Mouse (Mus musculus): ENCODE data around the gene Impdh1. TPM values are rescaled to one million over a fixed set of nuclear protein-coding genes. Genes with fewer than 3 reads are reported as not detected.

Gene Impdh1
- total RNA-seq, 2 experiments from 2014 or later: 63.5 to 69.7 TPM

- intact Hi-C loops (cut with DNase I): no loop called here
- DNase-seq (ENCODE audit: low spot score in 2 of 2): no peak
Observed at GRCm38 (mm10) chr6:29214776-29215175, 1.4 kb downstream of the Impdh1 start.

GRCm38 (mm10) chr6:29214245-29214644, 1.9 kb downstream of the Impdh1 start:
- DNase-seq (ENCODE audit: low spot score in 2 of 2): no peak
- intact Hi-C loops (cut with DNase I): no loop called here

GRCm38 (mm10) chr6:29213436-29213835, 2.7 kb downstream of the Impdh1 start:
- no peak for DNase-seq (ENCODE audit: low spot score in 2 of 2)
- intact Hi-C loops (cut with DNase I): no loop called here

GRCm38 (mm10) chr6:29211806-29212492, 4.2 kb downstream of the Impdh1 start:
- intact Hi-C loops (cut with DNase I): no loop called here
- peak; percentile 69 to 79 for DNase-seq (ENCODE audit: low spot score in 2 of 2)

GRCm38 (mm10) chr6:29211146-29211545, 5.0 kb downstream of the Impdh1 start:
- intact Hi-C loops (cut with DNase I): no loop called here
- DNase-seq (ENCODE audit: low spot score in 2 of 2): no peak

GRCm38 (mm10) chr6:29210231-29210936, 5.8 kb downstream of the Impdh1 start:
- DNase-seq (ENCODE audit: low spot score in 2 of 2): no peak
- intact Hi-C loops (cut with DNase I): no loop called here

- DNase-seq (ENCODE audit: low spot score in 2 of 2): no peak
- intact Hi-C loops (cut with DNase I): no loop called here
Observed at GRCm38 (mm10) chr6:29208178-29208577, 8.0 kb downstream of the Impdh1 start.

- DNase-seq (ENCODE audit: low spot score in 2 of 2): no peak
- intact Hi-C loops (cut with DNase I): no loop called here
Observed at GRCm38 (mm10) chr6:29207017-29207416, 9.1 kb downstream of the Impdh1 start.

GRCm38 (mm10) chr6:29206006-29206405, 10.2 kb downstream of the Impdh1 start:
- intact Hi-C loops (cut with DNase I): no loop called here
- no peak for DNase-seq (ENCODE audit: low spot score in 2 of 2)

- no peak for DNase-seq (ENCODE audit: low spot score in 2 of 2)
- intact Hi-C loops (cut with DNase I): loop anchor here (1.0 to 2.0 kb wide), 2 partner anchors 35 to 74 kb away; partner anchors contain the start of gene Fam71f2
Observed at GRCm38 (mm10) chr6:29204932-29205614, 11.1 kb downstream of the Impdh1 start.

- no peak for DNase-seq (ENCODE audit: low spot score in 2 of 2)
- intact Hi-C loops (cut with DNase I): loop anchor here (2.0 kb wide), 1 partner anchor 75 kb away; the partner anchor contains the start of gene Fam71f2
Observed at GRCm38 (mm10) chr6:29203861-29204585, 12.1 kb downstream of the Impdh1 start.

GRCm38 (mm10) chr6:29203096-29203495, 13.1 kb downstream of the Impdh1 start:
- DNase-seq (ENCODE audit: low spot score in 2 of 2): no peak
- intact Hi-C loops (cut with DNase I): no loop called here

- no peak for DNase-seq (ENCODE audit: low spot score in 2 of 2)
- intact Hi-C loops (cut with DNase I): no loop called here
Observed at GRCm38 (mm10) chr6:29201988-29202387, 14.2 kb downstream of the Impdh1 start.

- no peak for DNase-seq (ENCODE audit: low spot score in 2 of 2)
- intact Hi-C loops (cut with DNase I): no loop called here
Observed at GRCm38 (mm10) chr6:29201341-29201740, 14.8 kb downstream of the Impdh1 start.

- DNase-seq (ENCODE audit: low spot score in 2 of 2): no peak
- intact Hi-C loops (cut with DNase I): no loop called here
Observed at GRCm38 (mm10) chr6:29200496-29200895, 15.7 kb downstream of the Impdh1 start.

GRCm38 (mm10) chr6:29199223-29199855, 16.8 kb downstream of the Impdh1 start:
- DNase-seq (ENCODE audit: low spot score in 2 of 2): no peak
- intact Hi-C loops (cut with DNase I): no loop called here

- intact Hi-C loops (cut with DNase I): loop anchor here (1.0 kb wide), 1 partner anchor 32 kb away; no protein-coding TSS in a partner anchor
- peak; percentile 86 to 90 for DNase-seq (ENCODE audit: low spot score in 2 of 2)
Observed at GRCm38 (mm10) chr6:29198309-29199222, 17.6 kb downstream of the Impdh1 start.
